Mouse (Mus musculus) ES-Bruce4 (cell line): ENCODE results near the gene 5330417C22Rik. TPM values are rescaled to one million over a fixed set of nuclear protein-coding genes. Genes with fewer than 3 reads are reported as not detected.
"Not testable (repeated sequence)": the region's sequence is repeated elsewhere in the genome, so short reads cannot be mapped to it uniquely, and the experiment has no call there.

Experiments used
- H3K27ac ChIP-seq: 2 replicates; pipeline ENCODE4 v1.5.1; 2012; ENCODE audit warnings: low read length, inconsistent platforms; ENCODE audit not compliant: insufficient read depth
- H3K27me3 ChIP-seq: 2 replicates; pipeline ENCODE4 v1.6.1; 2012; ENCODE audit warnings: mild to moderate bottlenecking, low read length, inconsistent platforms; ENCODE audit not compliant: control insufficient read depth, poor library complexity, insufficient read depth, severe bottlenecking
- H3K36me3 ChIP-seq: 2 replicates; pipeline ENCODE4 v1.6.1; 2012; ENCODE audit warnings: inconsistent platforms, mild to moderate bottlenecking, low read length, moderate library complexity; ENCODE audit not compliant: control insufficient read depth, poor library complexity, insufficient read depth, severe bottlenecking
- H3K4me1 ChIP-seq: one replicate; pipeline ENCODE4 v1.8.1; 2011; ENCODE audit warnings: low read length; ENCODE audit not compliant: control insufficient read depth, insufficient read depth
- H3K4me3 ChIP-seq: 2 replicates; pipeline ENCODE4 v1.5.1; 2011; ENCODE audit warnings: low read depth, mild to moderate bottlenecking, low read length
- H3K9ac ChIP-seq: 2 replicates; pipeline ENCODE4 v1.6.1; 2012; ENCODE audit warnings: low read depth, mild to moderate bottlenecking, inconsistent platforms; ENCODE audit not compliant: poor library complexity, severe bottlenecking
- H3K9me3 ChIP-seq: replicated peaks from 2 replicates; pipeline ENCODE4 v1.6.1; 2012; ENCODE audit warnings: mild to moderate bottlenecking, low read length, inconsistent platforms; ENCODE audit not compliant: control insufficient read depth, poor library complexity, insufficient read depth, severe bottlenecking
- CTCF ChIP-seq: IDR thresholded peaks from one replicate; pipeline ENCODE4 v1.8.1; 2011; ENCODE audit warnings: low read depth, low read length
- EP300 ChIP-seq: IDR thresholded peaks from 2 replicates; pipeline ENCODE4 v1.6.1; 2011; ENCODE audit warnings: low read depth, low read length; ENCODE audit not compliant: insufficient read depth
- POLR2A ChIP-seq: IDR thresholded peaks from one replicate; pipeline ENCODE4 v1.8.1; 2011; ENCODE audit warnings: low read length; ENCODE audit not compliant: insufficient read depth
- polyA plus RNA-seq: library from polyadenylated mRNA; stranded (reverse); fragments of >200 nt; gene quantifications from 2 replicates; pipeline ENCODE4 v1.2.4, GENCODE M21; 2011; ENCODE audit warnings: low read depth; ENCODE audit not compliant: missing spikeins, insufficient read depth, insufficient read length

Gene 5330417C22Rik
- polyA plus RNA-seq, 1 experiment = not detected

- Histone ChIP-seq H3K4me1 (peaks cover 4% of the 10 kb centered on the region), H3K27me3 (no peaks in the 10 kb centered on the region), H3K9ac (no peak overlapping the region), H3K4me3 (no peak overlapping the region), H3K27ac (no peak overlapping the region), H3K9me3 (no peaks in the 10 kb centered on the region), H3K36me3 (no peaks in the 10 kb centered on the region)
- TF ChIP-seq EP300 (no peak), CTCF (no peak), POLR2A (no peak)
Measured at GRCm38 (mm10) chr3:108510716-108511483, 25.4 kb downstream of the 5330417C22Rik start.

- Histone ChIP-seq H3K9ac (no peak overlapping the region), H3K27ac (no peak overlapping the region), H3K27me3 (no peaks in the 10 kb centered on the region), H3K4me1 (peaks cover 4% of the 10 kb centered on the region), H3K4me3 (no peak overlapping the region), H3K9me3 (no peaks in the 10 kb centered on the region), H3K36me3 (no peaks in the 10 kb centered on the region)
- no peak for TF ChIP-seq CTCF
- no peak for TF ChIP-seq EP300
- TF ChIP-seq POLR2A = no peak
Measured at GRCm38 (mm10) chr3:108510156-108510555, 26.2 kb downstream of the 5330417C22Rik start.

DNA sequence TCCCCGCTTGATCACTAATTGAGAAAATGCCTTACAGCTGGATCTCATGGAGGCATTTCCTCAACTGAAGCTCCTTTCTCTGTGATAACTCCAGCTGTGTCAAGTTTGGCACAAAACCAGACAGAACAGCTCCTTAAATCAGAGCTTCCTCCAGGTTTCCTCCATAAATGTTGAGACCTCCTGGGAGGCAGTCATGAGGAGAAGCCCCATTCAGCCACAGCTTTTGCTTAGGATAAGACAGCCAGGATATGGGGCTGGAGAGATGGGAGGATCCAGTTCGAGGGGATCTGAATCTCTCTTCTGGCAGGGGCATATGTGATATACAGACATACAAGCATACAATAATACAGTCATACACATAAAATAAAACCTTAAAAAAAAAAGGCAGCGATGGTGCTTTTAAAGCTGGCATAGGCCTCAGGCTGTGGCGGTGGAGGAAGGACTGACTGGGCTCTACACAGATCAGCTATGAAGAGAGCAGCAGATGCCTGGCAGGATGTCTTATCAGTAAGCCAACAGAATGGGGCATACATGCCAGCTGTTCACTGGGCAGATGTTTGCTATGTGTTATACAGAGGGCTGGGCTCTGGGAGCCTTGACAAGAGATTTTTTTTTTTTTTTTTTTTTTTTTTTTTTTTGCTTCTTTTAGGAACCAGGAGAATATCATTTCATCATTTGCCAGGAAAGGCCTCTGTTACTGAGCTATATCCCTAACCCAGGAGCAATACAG is 27.4 kb downstream of the 5330417C22Rik start:
- H3K9ac ChIP-seq = no peak overlapping the region
- TF ChIP-seq POLR2A (no peak), CTCF (no peak), EP300 (no peak)
- no peak overlapping the region for H3K4me3 ChIP-seq
- peaks cover 4% of the 10 kb centered on the region for H3K4me1 ChIP-seq
- H3K9me3 ChIP-seq = no peaks in the 10 kb centered on the region
- no peaks in the 10 kb centered on the region for H3K36me3 ChIP-seq
- no peak overlapping the region for H3K27ac ChIP-seq
- H3K27me3 ChIP-seq = no peaks in the 10 kb centered on the region

GRCm38 (mm10) chr3:108503908-108504307 is 32.4 kb downstream of the 5330417C22Rik start:
- no peak for TF ChIP-seq POLR2A
- TF ChIP-seq CTCF = no peak
- TF ChIP-seq EP300 = no peak
- H3K27ac ChIP-seq = no peak overlapping the region
- no peaks in the 10 kb centered on the region for H3K9me3 ChIP-seq
- H3K27me3 ChIP-seq = no peaks in the 10 kb centered on the region
- no peak overlapping the region for H3K9ac ChIP-seq
- H3K4me1 ChIP-seq = no peaks in the 10 kb centered on the region
- no peak overlapping the region for H3K4me3 ChIP-seq
- no peaks in the 10 kb centered on the region for H3K36me3 ChIP-seq

DNA sequence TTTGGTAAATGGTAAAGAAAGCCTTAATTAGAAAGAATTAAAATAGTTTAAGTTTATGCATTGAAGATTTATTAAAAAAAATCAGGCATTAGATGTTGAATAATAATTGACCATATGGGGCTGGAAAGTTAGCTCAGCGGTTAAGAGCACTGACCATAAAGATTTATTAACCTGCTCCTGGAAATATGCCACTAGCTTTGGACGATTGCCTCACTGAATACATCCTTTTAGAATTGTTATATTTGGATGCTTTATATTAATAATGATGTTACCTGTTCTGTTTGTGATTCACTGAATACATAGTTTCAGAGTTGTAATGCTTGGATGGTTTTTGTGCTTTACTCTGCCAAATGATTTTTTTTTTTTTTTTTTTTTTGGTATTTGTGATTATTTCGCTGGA is 34.9 kb downstream of the 5330417C22Rik start:
- not testable (repeated sequence) for H3K9me3 ChIP-seq, H3K9ac ChIP-seq, H3K4me1 ChIP-seq, H3K4me3 ChIP-seq, H3K27ac ChIP-seq, H3K27me3 ChIP-seq, H3K36me3 ChIP-seq

- H3K27me3 ChIP-seq = no peaks in the 10 kb centered on the region
Measured at GRCm38 (mm10) chr3:108499826-108500225, 36.5 kb downstream of the 5330417C22Rik start.

More at GRCm38 (mm10) chr3:108499826-108500225, 36.5 kb downstream of the 5330417C22Rik start:
- no peak overlapping the region for H3K27ac ChIP-seq
- H3K4me1 ChIP-seq = peaks cover 2% of the 10 kb centered on the region
- no peak overlapping the region for H3K4me3 ChIP-seq
- no peaks in the 10 kb centered on the region for H3K9me3 ChIP-seq
- H3K36me3 ChIP-seq = no peaks in the 10 kb centered on the region
- TF ChIP-seq CTCF = no peak
- no peak for TF ChIP-seq EP300
- no peak for TF ChIP-seq POLR2A
- H3K9ac ChIP-seq = no peak overlapping the region
